Mouse (Mus musculus) limb, embryonic 12.5 days (tissue): ENCODE measurements around the gene 4931409K22Rik. TPM values are rescaled to one million over a fixed set of nuclear protein-coding genes. Genes with fewer than 3 reads are reported as not detected.

Experiments used
- ATAC-seq: fragments of 200-750 bp; cut with Nextera tagmentation; 2 replicates; pipeline ENCODE4 v1.8.0; 2017; ENCODE audit warnings: low read depth, moderate TSS enrichment; ENCODE audit not compliant: insufficient number of reproducible peaks, insufficient read depth, low FRiP score, low TSS enrichment
- H3K27ac ChIP-seq: fragments of 300-500 bp; sonication (generic); 2 replicates; pipeline ENCODE4 v1.5.1; 2016; ENCODE audit warnings: mild to moderate bottlenecking, moderate library complexity
- H3K27me3 ChIP-seq: fragments of 300-500 bp; sonication (generic); 2 replicates; pipeline ENCODE4 v1.6.1; 2016; ENCODE audit warnings: mild to moderate bottlenecking, moderate library complexity
- H3K36me3 ChIP-seq: fragments of 300-500 bp; sonication (generic); 2 replicates; pipeline ENCODE4 v1.6.1; 2016; ENCODE audit warnings: mild to moderate bottlenecking, moderate library complexity
- H3K4me1 ChIP-seq: fragments of 300-500 bp; sonication (generic); replicated peaks from 2 replicates; pipeline ENCODE4 v1.6.1; 2016
- H3K4me2 ChIP-seq: fragments of 300-500 bp; sonication (generic); 2 replicates; pipeline ENCODE4 v1.6.1; 2016; ENCODE audit warnings: mild to moderate bottlenecking, moderate library complexity
- H3K4me3 ChIP-seq: fragments of 300-500 bp; sonication (generic); replicated peaks from 2 replicates; pipeline ENCODE4 v1.5.1; 2016; ENCODE audit warnings: mild to moderate bottlenecking
- H3K9ac ChIP-seq: fragments of 300-500 bp; sonication (generic); replicated peaks from 2 replicates; pipeline ENCODE4 v1.6.1; 2016; ENCODE audit warnings: mild to moderate bottlenecking, moderate library complexity
- H3K9me3 ChIP-seq: fragments of 300-500 bp; sonication (generic); 2 replicates; pipeline ENCODE4 v1.6.1; 2016; ENCODE audit warnings: mild to moderate bottlenecking, moderate library complexity
- WGBS: fragments of 180-500 bp; shearing (Covaris S2); methylation state at CpG from one replicate; pipeline ENCODE4 v1.1.7; 2016; 5-methylcytosine and 5-hydroxymethylcytosine counted together
- polyA plus RNA-seq: library from polyadenylated mRNA; unstranded; fragments of >200 nt; fragmentation: Nextera tagmentation; extraction: Ambion mirVana; gene quantifications from 2 replicates; pipeline ENCODE4 v1.2.1, GENCODE M21; 2016

4931409K22Rik gene
- polyA plus RNA-seq, 1 experiment from 2014 or later = 0.19 TPM

DNA sequence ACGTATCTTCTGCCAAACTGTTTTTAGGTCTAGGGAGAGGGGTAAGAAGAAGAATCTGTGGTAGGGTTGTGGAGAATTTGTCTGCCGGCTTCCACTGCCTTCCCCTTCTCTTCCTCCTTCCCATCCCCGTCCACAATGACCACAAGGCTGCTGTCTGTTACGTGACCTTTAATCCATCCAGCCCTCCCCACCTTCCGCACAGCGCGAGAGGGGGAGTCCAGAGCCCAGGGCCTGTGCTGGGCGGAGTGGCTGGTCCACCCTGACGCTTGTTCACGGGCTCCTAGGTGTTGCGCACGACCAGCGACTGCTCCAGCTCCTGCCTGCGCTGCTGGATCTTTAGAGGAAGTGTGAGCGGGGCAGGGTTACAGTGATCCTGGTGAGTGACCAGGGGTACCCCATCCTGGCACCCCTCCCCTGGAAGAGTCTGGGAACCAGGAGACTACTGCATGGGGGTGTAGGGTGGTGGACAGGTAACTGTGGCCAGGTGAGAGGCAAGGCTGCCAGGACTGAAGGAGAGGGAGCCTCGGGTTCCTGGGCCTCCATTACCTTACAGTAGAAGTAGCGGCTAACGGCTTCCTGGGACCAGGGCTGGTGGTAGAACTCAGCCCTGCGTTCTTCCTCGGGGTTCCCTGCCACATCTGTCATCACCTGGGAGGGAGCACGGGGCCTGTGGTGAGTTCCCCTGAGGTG, 36.0 kb upstream of the 4931409K22Rik start:
- Histone ChIP-seq H3K9me3 (no peaks in the 10 kb centered on the region), H3K4me3 (no peak overlapping the region), H3K4me1 (peaks cover 33% of the 10 kb centered on the region), H3K36me3 (peaks cover 83% of the 10 kb centered on the region), H3K4me2 (no peak overlapping the region), H3K9ac (no peak overlapping the region), H3K27ac (no peak overlapping the region), H3K27me3 (peaks cover 24% of the 10 kb centered on the region)
- no peak for ATAC-seq
- 67% methylated on average over 21 of the region's 21 CpGs for WGBS

GRCm38 (mm10) chr5:24591796-24592470, 35.3 kb upstream of the 4931409K22Rik start:
- ATAC-seq = no peak
- H3K4me1 ChIP-seq = peaks cover 35% of the 10 kb centered on the region
- no peak overlapping the region for H3K4me3 ChIP-seq
- H3K36me3 ChIP-seq = peaks cover 83% of the 10 kb centered on the region
- no peak overlapping the region for H3K9ac ChIP-seq
- H3K27me3 ChIP-seq = peaks cover 24% of the 10 kb centered on the region
- no peaks in the 10 kb centered on the region for H3K9me3 ChIP-seq
- no peak overlapping the region for H3K27ac ChIP-seq
- no peak overlapping the region for H3K4me2 ChIP-seq
- 58% methylated on average over 24 of the region's 24 CpGs for WGBS

DNA sequence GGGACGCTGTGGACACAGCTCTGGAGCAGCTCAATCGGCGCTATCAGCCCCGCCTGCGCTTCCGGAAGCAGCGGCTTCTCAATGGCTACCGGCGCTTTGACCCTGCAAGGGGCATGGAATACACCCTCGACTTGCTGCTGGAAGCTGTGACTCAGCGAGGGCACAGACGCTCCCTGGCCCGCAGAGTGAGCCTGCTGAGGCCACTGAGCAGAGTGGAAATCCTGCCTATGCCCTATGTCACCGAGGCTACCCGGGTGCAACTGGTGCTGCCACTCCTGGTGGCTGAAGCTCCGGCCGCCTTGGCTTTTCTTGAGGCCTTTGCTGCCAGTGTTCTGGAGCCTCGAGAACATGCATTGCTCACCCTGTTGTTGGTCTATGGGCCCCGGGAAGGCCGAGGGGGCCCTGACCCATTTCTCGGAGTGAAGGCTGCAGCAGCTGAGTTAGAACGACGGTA, 34.7 kb upstream of the 4931409K22Rik start:
- Histone ChIP-seq H3K9me3 (no peaks in the 10 kb centered on the region), H3K9ac (no peak overlapping the region), H3K27me3 (peaks cover 24% of the 10 kb centered on the region), H3K27ac (no peak overlapping the region), H3K4me3 (no peak overlapping the region), H3K4me1 (peaks cover 29% of the 10 kb centered on the region), H3K4me2 (peak overlapping the region; percentile 17; the same call in 1 of the 2 replicates), H3K36me3 (peaks cover 82% of the 10 kb centered on the region)
- no peak for ATAC-seq
- 28% methylated on average over 23 of the region's 23 CpGs for WGBS

GRCm38 (mm10) chr5:24589511-24590500, 33.2 kb upstream of the 4931409K22Rik start:
- Histone ChIP-seq H3K36me3 (peaks cover 67% of the 10 kb centered on the region), H3K4me3 (no peak overlapping the region), H3K9me3 (no peaks in the 10 kb centered on the region), H3K27me3 (peaks cover 24% of the 10 kb centered on the region), H3K4me1 (peaks cover 29% of the 10 kb centered on the region), H3K27ac (no peak overlapping the region), H3K9ac (no peak overlapping the region), H3K4me2 (no peak overlapping the region)
- 88% methylated on average over 20 of the region's 20 CpGs for WGBS
- no peak for ATAC-seq

DNA sequence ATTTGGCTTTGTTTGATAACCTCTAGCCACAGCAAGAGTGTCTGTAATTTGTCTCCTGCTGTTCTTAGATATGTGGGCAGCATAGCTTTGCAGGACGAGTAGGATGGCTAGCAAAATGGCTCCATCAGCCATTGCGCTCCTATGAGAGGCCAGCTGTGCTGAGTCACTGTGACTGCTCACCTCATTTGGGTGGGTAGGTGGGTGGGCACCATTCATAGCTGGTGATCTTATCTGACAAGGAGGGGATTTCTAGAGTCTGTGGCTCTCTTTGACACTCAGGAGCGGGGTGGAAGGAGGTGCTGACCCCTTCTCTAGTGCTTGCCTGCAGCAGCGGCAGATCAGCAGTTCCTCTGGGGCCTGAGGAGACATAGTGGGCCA, 30.6 kb upstream of the 4931409K22Rik start:
- Histone ChIP-seq H3K27ac (peak overlapping the region; percentile 50; the same call in 1 of the 2 replicates), H3K4me2 (peak overlapping the region; percentile 81), H3K4me1 (peaks cover 29% of the 10 kb centered on the region), H3K4me3 (peak overlapping the region; percentile 89), H3K36me3 (peaks cover 41% of the 10 kb centered on the region), H3K9ac (peak overlapping the region; percentile 79), H3K9me3 (no peaks in the 10 kb centered on the region), H3K27me3 (peaks cover 17% of the 10 kb centered on the region)
- 28% methylated on average over 4 of the region's 4 CpGs for WGBS
- no peak; the same call in 1 of the 2 replicates for ATAC-seq

- peak within 1 kb of the TSS; percentile 79 for H3K9ac ChIP-seq
- ATAC-seq = peak; percentile 88
- under 1% methylated on average over 43 of the region's 43 CpGs for WGBS
- peaks cover 27% of the 10 kb centered on the region for H3K4me1 ChIP-seq
- peaks cover 36% of the 10 kb centered on the region for H3K36me3 ChIP-seq
- H3K27me3 ChIP-seq = peaks cover 12% of the 10 kb centered on the region
- no peaks in the 10 kb centered on the region for H3K9me3 ChIP-seq
- H3K4me2 ChIP-seq = peak within 1 kb of the TSS; percentile 81
- H3K27ac ChIP-seq = peak within 1 kb of the TSS; percentile 50; the same call in 1 of the 2 replicates
- peak within 1 kb of the TSS; percentile 89 for H3K4me3 ChIP-seq
These were observed 30.1 kb upstream of the 4931409K22Rik start, which contains the start of gene Chpf2 for GRCm38 (mm10) chr5:24586547-24587199. Gene Chpf2, plus strand, starts transcription at chr5:24586741.

- Histone ChIP-seq H3K4me2 (peak overlapping the region; percentile 81), H3K36me3 (peaks cover 30% of the 10 kb centered on the region), H3K4me1 (peaks cover 21% of the 10 kb centered on the region), H3K9ac (peak overlapping the region; percentile 79), H3K4me3 (peak overlapping the region; percentile 89), H3K27me3 (peaks cover 7% of the 10 kb centered on the region; the same call in 1 of the 2 replicates), H3K9me3 (no peaks in the 10 kb centered on the region), H3K27ac (no peak overlapping the region)
- ATAC-seq = no peak
- WGBS = 14% methylated on average over 8 of the region's 8 CpGs
These were observed 29.5 kb upstream of the 4931409K22Rik start for GRCm38 (mm10) chr5:24586106-24586505.

GRCm38 (mm10) chr5:24578109-24578963, 21.7 kb upstream of the 4931409K22Rik start:
- peaks cover 20% of the 10 kb centered on the region for H3K36me3 ChIP-seq
- ATAC-seq = no peak
- peaks cover 12% of the 10 kb centered on the region for H3K4me1 ChIP-seq
- H3K4me3 ChIP-seq = peak overlapping the region; percentile 75
- peak overlapping the region; percentile 71 for H3K4me2 ChIP-seq
- H3K9ac ChIP-seq = peak overlapping the region; percentile 59
- no peaks in the 10 kb centered on the region for H3K27me3 ChIP-seq
- H3K9me3 ChIP-seq = no peaks in the 10 kb centered on the region
- 75% methylated on average over 6 of the region's 6 CpGs for WGBS
- peak overlapping the region; percentile 78 for H3K27ac ChIP-seq

DNA sequence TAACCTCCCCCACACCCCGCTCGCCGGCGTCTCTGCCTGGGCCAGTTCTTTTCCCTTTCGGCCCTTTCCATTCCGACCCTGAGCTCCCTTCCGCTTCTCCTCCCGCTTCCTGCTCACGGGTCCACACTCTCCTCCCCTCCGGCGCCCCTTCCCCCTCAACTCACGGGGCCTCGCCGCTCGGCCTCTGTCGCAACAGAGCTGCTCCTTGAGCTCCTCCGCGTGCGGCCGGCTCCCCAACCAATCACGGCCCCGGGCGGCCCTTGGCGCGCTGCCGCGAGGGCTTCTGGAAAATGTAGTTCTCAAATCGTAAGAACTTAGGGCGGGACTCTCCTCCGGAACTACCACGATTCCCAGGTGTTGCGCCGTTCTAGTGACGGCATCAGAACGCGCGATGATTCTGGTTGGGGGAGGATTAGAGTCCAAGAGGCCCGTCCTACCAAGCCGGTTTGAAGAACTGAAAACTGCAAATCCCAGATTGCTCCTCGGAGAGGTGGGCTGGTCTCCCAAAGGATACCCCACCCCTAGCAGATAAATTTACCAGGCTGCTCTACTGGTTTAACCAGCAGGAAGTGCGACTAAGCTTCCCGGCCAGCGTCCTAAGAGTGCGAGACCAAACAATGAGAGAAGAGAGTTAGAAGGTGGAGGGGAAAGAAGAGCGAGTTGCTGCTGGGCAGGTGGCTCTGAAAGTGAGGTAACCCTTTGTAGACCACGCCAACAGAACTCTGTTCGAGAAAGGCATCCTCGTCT, 20.7 kb upstream of the 4931409K22Rik start, which contains the start of gene Abcf2:
Abcf2 (minus strand) TSS at position 285 of the 747 bp plus-strand sequence.
- Histone ChIP-seq H3K27ac (peak within 1 kb of the TSS; percentile 78), H3K27me3 (no peaks in the 10 kb centered on the region), H3K9me3 (no peaks in the 10 kb centered on the region), H3K9ac (peak within 1 kb of the TSS; percentile 84), H3K4me3 (peak within 1 kb of the TSS; percentile 75), H3K4me2 (peak within 1 kb of the TSS; percentile 71), H3K4me1 (peaks cover 12% of the 10 kb centered on the region), H3K36me3 (peaks cover 30% of the 10 kb centered on the region)
- ATAC-seq = peak; percentile 98
- WGBS = under 1% methylated on average over 48 of the region's 48 CpGs
